Mouse (Mus musculus) C2C12 (cell line): ENCODE measurements around the gene Wfdc10. TPM values are rescaled to one million over a fixed set of nuclear protein-coding genes. Genes with fewer than 3 reads are reported as not detected.

ENCODE experiments used
- H3K27me3 ChIP-seq: one replicate; pipeline ENCODE4 v1.6.1; 2011; ENCODE audit not compliant: control insufficient read depth, insufficient read depth, insufficient read length
- H3K36me3 ChIP-seq: one replicate; pipeline ENCODE4 v1.6.1; 2011; ENCODE audit not compliant: control insufficient read depth, insufficient read depth
- H3K4me3 ChIP-seq: one replicate; pipeline ENCODE4 v1.5.1; 2011; ENCODE audit warnings: mild to moderate bottlenecking, control low read depth; ENCODE audit not compliant: poor library complexity, insufficient read depth, severe bottlenecking
- H3K79me2 ChIP-seq: one replicate; pipeline ENCODE4 v1.6.1; 2011; ENCODE audit not compliant: control insufficient read depth, insufficient read depth
- H3K79me3 ChIP-seq: one replicate; pipeline ENCODE4 v1.6.1; 2011; ENCODE audit warnings: low read depth, control low read depth
- H3ac ChIP-seq: one replicate; pipeline ENCODE3; 2011; ENCODE audit warnings: low read depth; ENCODE audit not compliant: control insufficient read depth, insufficient read length
- CEBPB ChIP-seq: IDR thresholded peaks from one replicate; pipeline ENCODE4 v1.6.1; 2011; ENCODE audit warnings: low read depth, mild to moderate bottlenecking, control low read depth, moderate library complexity
- CTCF ChIP-seq: IDR thresholded peaks from one replicate; pipeline ENCODE4 v1.5.1; 2011; ENCODE audit not compliant: control insufficient read depth, insufficient read depth, insufficient read length
- FOSL1 ChIP-seq: IDR thresholded peaks from one replicate; pipeline ENCODE4 v1.8.0; 2011; ENCODE audit warnings: mild to moderate bottlenecking, low read length; ENCODE audit not compliant: poor library complexity, insufficient read depth, severe bottlenecking
- MAX ChIP-seq: IDR thresholded peaks from one replicate; pipeline ENCODE4 v1.6.1; 2011; ENCODE audit warnings: mild to moderate bottlenecking, control low read depth
- MYOD1 ChIP-seq: IDR thresholded peaks from one replicate; pipeline ENCODE4 v1.6.1; 2011; ENCODE audit warnings: low read depth; ENCODE audit not compliant: control insufficient read depth, insufficient read length
- MYOG ChIP-seq: IDR thresholded peaks from one replicate; pipeline ENCODE4 v1.6.1; 2011; ENCODE audit not compliant: control insufficient read depth, insufficient read length; ENCODE audit errors: extremely low read depth
- USF1 ChIP-seq: IDR thresholded peaks from one replicate; pipeline ENCODE4 v1.6.1; 2011; ENCODE audit warnings: low read depth, mild to moderate bottlenecking, control low read depth, moderate library complexity
- polyA plus RNA-seq: library from polyadenylated mRNA; unstranded; fragments of >200 nt; fragmentation: generic; extraction: Trizol; gene quantifications from one replicate; pipeline ENCODE4 v1.2.1, GENCODE M21; 2012; ENCODE audit warnings: missing spikeins

The Wfdc10 gene
- polyA plus RNA-seq, 1 experiment: not detected

DNA sequence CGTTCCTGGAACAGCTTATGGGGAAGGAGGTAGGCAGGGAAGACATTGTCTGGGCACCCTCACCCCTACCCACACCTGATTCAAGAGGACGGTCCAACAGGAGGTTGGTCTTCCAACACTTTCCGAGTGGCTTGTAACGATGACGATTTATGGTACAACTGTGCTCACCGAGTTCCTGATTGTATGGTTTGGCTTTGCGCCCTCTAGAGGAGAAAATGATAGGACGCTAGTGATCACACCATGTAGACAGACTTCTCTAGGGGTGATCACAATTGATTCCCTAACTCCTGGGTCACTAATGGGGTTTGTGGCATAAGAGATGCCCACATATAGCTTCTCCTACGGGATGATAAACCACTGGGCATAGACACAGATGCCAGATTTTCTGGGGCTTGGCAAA lies 20.6 kb upstream of the Wfdc10 start:
- Histone ChIP-seq H3K4me3 (no peak overlapping the region), H3K36me3 (no peaks in the 10 kb centered on the region), H3K79me3 (no peaks in the 10 kb centered on the region), H3K27me3 (peaks cover 6% of the 10 kb centered on the region), H3K79me2 (no peaks in the 10 kb centered on the region), H3ac (no peak overlapping the region)
- TF ChIP-seq MYOD1 (no peak), MYOG (no peak), CTCF (no peak), MAX (no peak), CEBPB (no peak), FOSL1 (no peak), USF1 (no peak)

DNA sequence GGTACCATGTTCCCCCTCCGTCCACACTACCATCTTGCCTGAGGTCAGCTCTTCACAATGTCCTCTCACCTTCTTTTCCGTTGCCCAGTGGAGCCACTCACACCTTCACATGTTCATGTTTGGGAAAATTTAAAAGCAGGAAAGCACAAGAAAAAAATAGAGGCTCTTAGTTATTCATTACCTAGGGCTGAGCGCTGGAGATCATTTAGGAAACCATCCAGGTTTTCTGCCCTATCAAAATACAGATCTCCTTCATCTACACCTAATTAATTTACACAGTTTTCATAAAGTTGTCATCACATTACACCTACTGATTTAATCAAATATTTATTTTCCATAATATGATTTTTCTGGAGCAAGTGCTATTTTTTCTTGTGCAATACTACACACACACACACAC lies 17.1 kb upstream of the Wfdc10 start, which contains the start of gene Wfdc16:
Gene Wfdc16 (minus strand): TSS at position 101 of the 400 bp plus-strand sequence.
- H3ac ChIP-seq: no peak within 1 kb of the TSS
- H3K79me2 ChIP-seq: no peaks in the 10 kb centered on the region
- H3K79me3 ChIP-seq: no peaks in the 10 kb centered on the region
- H3K36me3 ChIP-seq: no peaks in the 10 kb centered on the region
- H3K4me3 ChIP-seq: no peak within 1 kb of the TSS
- H3K27me3 ChIP-seq: peaks cover 14% of the 10 kb centered on the region
- TF ChIP-seq CTCF (no peak), FOSL1 (no peak), MYOG (no peak), MYOD1 (no peak), MAX (no peak), CEBPB (no peak), USF1 (no peak)

DNA sequence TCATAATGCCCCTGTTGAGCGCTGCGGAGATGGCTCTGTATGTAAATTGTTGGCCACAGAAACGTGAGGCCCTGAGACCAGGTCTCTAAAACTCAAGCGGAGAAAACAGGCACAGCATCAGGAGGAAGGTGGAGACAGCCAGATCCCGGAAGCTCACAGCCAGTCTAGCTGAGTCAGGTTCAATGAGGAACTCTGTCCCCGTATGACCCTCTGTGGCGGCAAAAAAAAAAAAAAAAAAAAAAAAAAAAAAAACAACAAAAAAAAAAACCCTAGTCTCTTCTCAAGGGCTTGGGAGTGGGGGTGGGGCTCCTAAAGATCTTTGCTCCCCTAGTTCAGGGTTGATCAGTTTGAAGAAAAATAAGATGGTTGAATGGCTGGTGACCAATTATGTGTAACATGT lies 14.7 kb upstream of the Wfdc10 start:
- Histone ChIP-seq H3K27me3 (peaks cover 17% of the 10 kb centered on the region), H3K79me3 (no peaks in the 10 kb centered on the region), H3ac (no peak overlapping the region), H3K79me2 (no peaks in the 10 kb centered on the region), H3K36me3 (no peaks in the 10 kb centered on the region), H3K4me3 (no peak overlapping the region)
- no peak for TF ChIP-seq CEBPB
- no peak for TF ChIP-seq MYOG
- no peak for TF ChIP-seq CTCF
- TF ChIP-seq USF1: no peak
- TF ChIP-seq MAX: no peak
- no peak for TF ChIP-seq MYOD1
- no peak for TF ChIP-seq FOSL1

DNA sequence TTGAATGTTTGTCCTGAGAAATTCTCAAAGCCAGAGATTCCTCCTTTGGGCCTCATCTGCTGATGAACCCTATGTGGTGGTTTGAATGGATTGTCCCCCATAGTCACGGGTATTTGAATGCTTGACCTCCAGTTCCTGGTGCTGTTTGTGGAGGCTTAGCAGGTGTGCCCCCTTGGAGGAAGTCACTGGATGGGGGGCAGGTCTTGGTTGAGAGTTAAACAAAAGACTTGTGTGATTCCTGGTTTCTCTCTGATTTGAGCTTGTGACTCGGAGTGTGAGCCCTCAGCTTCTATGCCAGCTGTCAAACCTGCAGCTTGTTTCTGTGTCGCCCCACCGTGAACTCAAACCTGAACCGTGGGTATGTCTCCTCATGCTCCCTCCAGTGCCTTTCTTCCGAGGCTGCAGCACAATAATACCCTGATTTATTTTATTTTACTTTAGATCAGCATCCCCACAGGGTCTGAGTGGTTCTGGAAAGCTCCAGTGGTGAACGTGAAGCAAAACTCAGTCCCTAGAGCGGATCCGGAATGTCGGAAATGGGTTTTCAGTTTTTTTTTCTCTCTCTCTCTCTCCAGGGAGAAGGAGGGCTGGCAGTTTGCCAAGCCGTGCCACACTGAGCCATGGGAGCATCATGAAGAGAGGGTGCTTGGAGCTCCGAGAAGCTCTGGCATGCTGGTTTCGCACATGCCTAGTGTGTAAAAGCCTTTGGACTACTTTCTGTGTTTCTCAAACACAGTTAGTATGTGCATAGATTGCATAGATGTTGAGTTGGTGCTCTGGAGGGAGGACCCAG lies 13.8 kb upstream of the Wfdc10 start:
- Histone ChIP-seq H3K27me3 (peaks cover 26% of the 10 kb centered on the region), H3K36me3 (no peaks in the 10 kb centered on the region), H3K4me3 (no peak overlapping the region), H3K79me2 (no peaks in the 10 kb centered on the region), H3K79me3 (no peaks in the 10 kb centered on the region), H3ac (no peak overlapping the region)
- TF ChIP-seq CEBPB: no peak
- TF ChIP-seq MAX: no peak

DNA sequence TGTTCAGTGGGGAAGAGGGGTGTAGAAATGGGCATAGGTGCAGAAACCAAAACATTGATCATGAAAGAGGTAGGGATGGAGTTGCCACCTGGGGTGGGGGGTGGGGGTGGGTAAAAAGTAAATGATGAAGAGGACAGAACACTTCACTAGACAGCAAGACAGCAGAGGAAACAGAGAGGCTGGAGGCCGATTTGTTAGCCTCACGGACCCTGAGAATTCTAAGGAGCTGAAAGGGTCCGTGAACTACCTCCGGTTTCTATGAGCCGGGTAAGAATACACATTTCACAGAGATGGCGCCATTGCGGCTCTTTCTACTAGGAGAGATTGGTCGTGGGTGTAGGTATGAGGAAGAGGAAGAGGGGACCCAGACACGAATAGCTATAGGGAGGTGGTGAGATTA lies 637 bp downstream of the Wfdc10 start, which contains the start of gene Wfdc9:
Gene Wfdc9 (minus strand): TSS at position 101 of the 400 bp plus-strand sequence.
- TF ChIP-seq MYOD1: no peak
- no peak for TF ChIP-seq MAX
- no peak for TF ChIP-seq CTCF
- TF ChIP-seq MYOG: no peak
- TF ChIP-seq USF1: no peak
- TF ChIP-seq CEBPB: no peak
- TF ChIP-seq FOSL1: no peak
- Histone ChIP-seq H3K4me3 (no peak within 1 kb of the TSS), H3K27me3 (peaks cover 37% of the 10 kb centered on the region), H3K36me3 (no peaks in the 10 kb centered on the region), H3K79me3 (no peaks in the 10 kb centered on the region), H3K79me2 (no peaks in the 10 kb centered on the region), H3ac (no peak within 1 kb of the TSS)

DNA sequence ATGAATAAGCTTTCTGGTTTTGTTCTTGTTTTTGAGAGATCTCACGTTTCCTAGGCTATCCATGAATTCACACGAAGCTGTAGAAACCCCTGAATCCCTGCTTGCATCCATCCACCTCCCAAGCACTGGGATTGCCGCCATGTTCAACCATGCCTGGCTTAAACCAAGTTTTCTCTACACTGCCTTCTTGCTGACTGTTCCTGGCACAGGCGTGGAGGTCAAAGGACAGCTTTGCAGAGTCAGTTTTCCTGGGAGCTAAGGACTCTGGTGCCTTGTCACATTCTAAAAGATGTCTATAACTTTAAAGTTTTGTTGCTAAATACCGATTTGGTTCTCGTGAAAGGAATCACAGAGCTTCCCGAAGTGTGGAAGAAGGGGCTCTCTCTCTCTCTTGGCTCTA lies 9.0 kb downstream of the Wfdc10 start:
- no peaks in the 10 kb centered on the region for H3K36me3 ChIP-seq
- peaks cover 10% of the 10 kb centered on the region for H3K27me3 ChIP-seq
- H3K79me3 ChIP-seq: no peaks in the 10 kb centered on the region
- no peak overlapping the region for H3K4me3 ChIP-seq
- no peaks in the 10 kb centered on the region for H3K79me2 ChIP-seq
- no peak for TF ChIP-seq MYOG
- no peak for TF ChIP-seq CEBPB
- no peak for TF ChIP-seq MAX
- TF ChIP-seq USF1: no peak
- no peak for TF ChIP-seq FOSL1
- no peak for TF ChIP-seq MYOD1
- no peak for TF ChIP-seq CTCF
- H3ac ChIP-seq: no peak overlapping the region
